In genomic region chr7:129666526-129666925, GRCm38 (mm10) we compare ENCODE assay signal across 12 mouse cellular contexts.
"Had no signal": no experiment of that assay in that cellular context is flagged by ENCODE, and none has a peak within 500 bp of the region (broad histone marks: within the 10 kb centered on the region; RNA-seq: fewer than 3 reads in every experiment).

No protein-coding gene starts in this region.

- DNase-seq: thymus, postnatal 14 days had no signal

- H3K27ac ChIP-seq: kidney, embryonic 15.5 days; left cerebral cortex, adult 2 months; liver, embryonic 15.5 days; macrophage; midbrain, embryonic 15.5 days; neural tube, embryonic 12.5 days had no signal

- H3K4me2 ChIP-seq: kidney, embryonic 15.5 days; liver, embryonic 11.5 days; liver, embryonic 15.5 days; lung, embryonic 14.5 days; midbrain, embryonic 11.5 days; midbrain, embryonic 15.5 days; neural tube, embryonic 12.5 days had no signal

- H3K9me3 ChIP-seq: kidney, embryonic 15.5 days; limb, embryonic 10.5 days; liver, embryonic 15.5 days; midbrain, embryonic 15.5 days; neural tube, embryonic 12.5 days had no signal

- ATAC-seq: midbrain, embryonic 15.5 days had no signal

- H3K36me3 ChIP-seq: kidney, embryonic 15.5 days; limb, embryonic 10.5 days; liver, embryonic 15.5 days; midbrain, embryonic 15.5 days; neural tube, embryonic 12.5 days had no signal

- H3K4me3 ChIP-seq: kidney, embryonic 15.5 days; left cerebral cortex, adult 2 months; limb, embryonic 10.5 days; liver, embryonic 15.5 days; megakaryocyte, embryonic 14.5 days; midbrain, embryonic 15.5 days; neural tube, embryonic 12.5 days had no signal

- H3K4me1 ChIP-seq: megakaryocyte, embryonic 14.5 days had no signal

- H3K27me3 ChIP-seq: kidney, embryonic 15.5 days; liver, embryonic 15.5 days; midbrain, embryonic 15.5 days; neural tube, embryonic 12.5 days had no signal

- H3K9ac ChIP-seq: kidney, embryonic 15.5 days; liver, embryonic 15.5 days; lung, embryonic 14.5 days; midbrain, embryonic 15.5 days; neural tube, embryonic 12.5 days had no signal
